Mouse (Mus musculus) thymus, adult 2 months (tissue): ENCODE results near the gene Kpna7.

Experiments
- CTCF ChIP-seq: fragments of 200-500 bp; IDR thresholded peaks from 2 replicates; pipeline ENCODE4 v1.5.1; 2012; ENCODE audit warnings: mild to moderate bottlenecking, control low read depth, low read length, moderate library complexity, borderline replicate concordance; ENCODE audit not compliant: control insufficient read depth, poor library complexity, insufficient read depth; ENCODE audit errors: extremely low read depth
- POLR2A ChIP-seq: fragments of 200-500 bp; IDR thresholded peaks from 2 replicates; pipeline ENCODE4 v1.6.1; 2012; ENCODE audit warnings: mild to moderate bottlenecking, low read length, control low read depth, moderate library complexity; ENCODE audit not compliant: control insufficient read depth, poor library complexity, insufficient read depth; ENCODE audit errors: extremely low read depth

DNA sequence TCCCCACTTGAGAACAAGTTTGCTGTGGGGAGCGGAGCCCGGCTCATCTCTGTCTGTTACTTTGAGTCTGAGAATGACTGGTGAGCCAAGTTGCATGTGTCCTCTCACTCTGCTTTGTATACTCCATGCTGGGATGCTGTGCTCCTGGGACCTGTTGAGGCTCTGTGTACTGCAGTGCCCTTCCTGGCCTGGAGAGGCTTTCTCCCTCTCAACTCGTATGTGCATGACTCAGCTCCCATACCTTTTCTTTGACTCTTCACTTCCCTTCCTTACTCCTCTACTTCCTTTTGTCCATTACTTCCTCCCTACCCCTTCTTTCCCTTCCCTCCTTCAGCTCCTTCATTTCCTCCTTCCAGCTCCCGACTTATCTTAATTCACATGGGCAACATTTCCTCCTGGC is 12.4 kb upstream of the Kpna7 start:
- TF ChIP-seq CTCF, result no peak
- TF ChIP-seq POLR2A, result no peak
